ENCODE assay signal across 12 mouse cellular contexts in genomic region chr14:27069434-27070097, GRCm38 (mm10). TPM values are rescaled to one million over a fixed set of nuclear protein-coding genes. Genes with fewer than 3 reads are reported as not detected.
DNase-seq lines count a peak whose midpoint lies in the region; ATAC-seq lines count a peak whose summit lies in the region.
"Had no signal": no experiment of that assay in that cellular context is flagged by ENCODE, and none has a peak within 500 bp of the region (broad histone marks: within the 10 kb centered on the region; RNA-seq: fewer than 3 reads in every experiment).

No protein-coding gene starts in this region.

- H3K27ac ChIP-seq in heart, embryonic 11.5 days (ENCODE audit: low read depth, low read length): peak overlapping the region; percentile 42
- peak overlapping the region; percentile 20; the same call in 1 of the 2 replicates for H3K27ac ChIP-seq in midbrain, embryonic 12.5 days (replicated peaks)
- no peak overlapping the region for H3K27ac ChIP-seq in midbrain, embryonic 11.5 days (ENCODE audit: low read depth, low read length)
- H3K27ac ChIP-seq in embryonic facial prominence, embryonic 15.5 days (replicated peaks): peak overlapping the region; percentile 79
- H3K27ac ChIP-seq in stomach, embryonic 15.5 days: peak overlapping the region; percentile 41; the same call in 1 of the 2 replicates
- H3K27ac ChIP-seq: hindbrain, embryonic 15.5 days; left cerebral cortex, adult 2 months had no signal

- 30% methylated on average over 8 of the region's 8 CpGs for WGBS in heart, embryonic 11.5 days (ENCODE audit: insufficient replicate concordance)
- 53% methylated on average over 8 of the region's 8 CpGs for WGBS in midbrain, embryonic 12.5 days
- whole genome bisulfite sequencing in midbrain, embryonic 11.5 days: 63% methylated on average over 8 of the region's 8 CpGs
- WGBS in embryonic facial prominence, embryonic 15.5 days: 26% methylated on average over 8 of the region's 8 CpGs
- WGBS in stomach, embryonic 15.5 days: 44% methylated on average over 8 of the region's 8 CpGs

- H3K4me1 ChIP-seq in heart, embryonic 11.5 days (ENCODE audit: control insufficient read depth, insufficient read depth, low read length): peaks cover 60% of the 10 kb centered on the region
- peaks cover 56% of the 10 kb centered on the region for H3K4me1 ChIP-seq in midbrain, embryonic 12.5 days
- H3K4me1 ChIP-seq in midbrain, embryonic 11.5 days (ENCODE audit: control insufficient read depth, insufficient read depth, low read length): peaks cover 33% of the 10 kb centered on the region
- peaks cover 85% of the 10 kb centered on the region for H3K4me1 ChIP-seq in embryonic facial prominence, embryonic 15.5 days
- H3K4me1 ChIP-seq in stomach, embryonic 15.5 days: peaks cover 57% of the 10 kb centered on the region

- no peaks in the 10 kb centered on the region for H3K9me3 ChIP-seq in heart, embryonic 11.5 days (replicated peaks; ENCODE audit: control insufficient read depth, low read length)
- H3K9me3 ChIP-seq in midbrain, embryonic 12.5 days: no peaks in the 10 kb centered on the region
- H3K9me3 ChIP-seq in midbrain, embryonic 11.5 days (ENCODE audit: control insufficient read depth, low read length): no peaks in the 10 kb centered on the region
- no peaks in the 10 kb centered on the region for H3K9me3 ChIP-seq in embryonic facial prominence, embryonic 15.5 days (replicated peaks)
- no peaks in the 10 kb centered on the region for H3K9me3 ChIP-seq in stomach, embryonic 15.5 days
- H3K9me3 ChIP-seq: hindbrain, embryonic 15.5 days had no signal

- intact Hi-C loops in heart, postnatal 10 days (cut with DNase I): no loop called here

- H3K9ac ChIP-seq in heart, embryonic 11.5 days (ENCODE audit: low read depth, low read length): no peak overlapping the region
- H3K9ac ChIP-seq in midbrain, embryonic 12.5 days (replicated peaks): no peak overlapping the region
- no peak overlapping the region for H3K9ac ChIP-seq in midbrain, embryonic 11.5 days (ENCODE audit: low read length)
- H3K9ac ChIP-seq in embryonic facial prominence, embryonic 15.5 days: no peak overlapping the region
- no peak overlapping the region for H3K9ac ChIP-seq in stomach, embryonic 15.5 days
- H3K9ac ChIP-seq: hindbrain, embryonic 15.5 days had no signal

- no peak overlapping the region for H3K4me3 ChIP-seq in heart, embryonic 11.5 days (ENCODE audit: low read depth, low read length)
- no peak overlapping the region for H3K4me3 ChIP-seq in midbrain, embryonic 12.5 days
- H3K4me3 ChIP-seq in midbrain, embryonic 11.5 days (ENCODE audit: low read depth, low read length): no peak overlapping the region
- H3K4me3 ChIP-seq in embryonic facial prominence, embryonic 15.5 days (replicated peaks): no peak overlapping the region
- no peak overlapping the region for H3K4me3 ChIP-seq in stomach, embryonic 15.5 days (replicated peaks)
- H3K4me3 ChIP-seq: hindbrain, embryonic 15.5 days; left cerebral cortex, adult 2 months had no signal

- no peak for DNase-seq in heart, postnatal 10 days
- DNase-seq in midbrain, embryonic 11.5 days (ENCODE audit: low spot score, missing footprints): no peak
- DNase-seq in left cerebral cortex, adult 8-10 months (ENCODE audit: low spot score in 2 of 2): no peak
- no peak for DNase-seq in thymus, postnatal 0 days (ENCODE audit: low spot score)
- DNase-seq: cerebellum, adult 18-20 months had no signal

- no peaks in the 10 kb centered on the region for H3K36me3 ChIP-seq in heart, embryonic 11.5 days (ENCODE audit: control insufficient read depth, insufficient read depth, low read length)
- no peaks in the 10 kb centered on the region for H3K36me3 ChIP-seq in midbrain, embryonic 12.5 days
- no peaks in the 10 kb centered on the region for H3K36me3 ChIP-seq in midbrain, embryonic 11.5 days (ENCODE audit: control insufficient read depth, insufficient read depth, low read length)
- H3K36me3 ChIP-seq in embryonic facial prominence, embryonic 15.5 days: no peaks in the 10 kb centered on the region
- no peaks in the 10 kb centered on the region for H3K36me3 ChIP-seq in stomach, embryonic 15.5 days
- H3K36me3 ChIP-seq: hindbrain, embryonic 15.5 days had no signal

- H3K27me3 ChIP-seq in heart, embryonic 11.5 days (ENCODE audit: control insufficient read depth, insufficient read depth, low read length): no peaks in the 10 kb centered on the region
- peaks cover 40% of the 10 kb centered on the region for H3K27me3 ChIP-seq in midbrain, embryonic 12.5 days
- H3K27me3 ChIP-seq in midbrain, embryonic 11.5 days (ENCODE audit: control insufficient read depth, insufficient read depth, low read length): peaks cover 2% of the 10 kb centered on the region; the same call in 1 of the 2 replicates
- H3K27me3 ChIP-seq in embryonic facial prominence, embryonic 15.5 days: no peaks in the 10 kb centered on the region
- H3K27me3 ChIP-seq in stomach, embryonic 15.5 days (replicated peaks): no peaks in the 10 kb centered on the region
- H3K27me3 ChIP-seq: hindbrain, embryonic 15.5 days had no signal

- ATAC-seq in heart, embryonic 11.5 days (replicated peaks; ENCODE audit: insufficient number of reproducible peaks, low FRiP score, low TSS enrichment): no peak
- ATAC-seq in midbrain, embryonic 12.5 days (ENCODE audit: low FRiP score, low read depth): no peak
- ATAC-seq in midbrain, embryonic 11.5 days (ENCODE audit: low FRiP score): no peak
- ATAC-seq in embryonic facial prominence, embryonic 15.5 days (ENCODE audit: insufficient number of reproducible peaks, low FRiP score, low TSS enrichment, low read depth): no peak
- no peak for ATAC-seq in stomach, embryonic 15.5 days (ENCODE audit: insufficient read depth, low FRiP score, low read depth)
- ATAC-seq: CD4-positive, CD25-positive, alpha-beta regulatory T cell, adult 4 months had no signal

- H3K4me2 ChIP-seq in heart, embryonic 11.5 days: no peak overlapping the region; the same call in 1 of the 2 replicates
- H3K4me2 ChIP-seq in midbrain, embryonic 12.5 days (replicated peaks): no peak overlapping the region
- H3K4me2 ChIP-seq in midbrain, embryonic 11.5 days: no peak overlapping the region
- no peak overlapping the region for H3K4me2 ChIP-seq in embryonic facial prominence, embryonic 15.5 days (replicated peaks)
- H3K4me2 ChIP-seq in stomach, embryonic 15.5 days: no peak overlapping the region
- H3K4me2 ChIP-seq: hindbrain, embryonic 15.5 days had no signal

RNA-seq across cellular contexts. Expression of gene Il17rd, which starts 30.8 kb away (rescaled TPM):
- 1.5 and 2.1 TPM in 2 replicates for polyA plus RNA-seq in heart, embryonic 11.5 days (2014; fragmentation: Nextera tagmentation; extraction: Ambion mirVana)
- total RNA-seq in heart, postnatal 10 days (2021): 1 to 10 TPM; 7.7 to 7.9 TPM
- 4.6 and 4.8 TPM in 2 replicates for polyA plus RNA-seq in midbrain, embryonic 12.5 days (2016; fragmentation: Nextera tagmentation; extraction: Ambion mirVana)
- polyA plus RNA-seq in midbrain, embryonic 11.5 days (2014; fragmentation: Nextera tagmentation; extraction: Ambion mirVana): 3.3 and 4.7 TPM in 2 replicates
- 3.9 and 4.4 TPM in 2 replicates for polyA plus RNA-seq in embryonic facial prominence, embryonic 15.5 days (2015; fragmentation: Nextera tagmentation; extraction: Ambion mirVana)
- polyA plus RNA-seq in stomach, embryonic 15.5 days (2015; fragmentation: Nextera tagmentation; extraction: Ambion mirVana): 3.0 and 3.2 TPM in 2 replicates
- total RNA-seq in left cerebral cortex, adult 8-10 months (2022): 1 to 10 TPM; 2.3 to 3.0 (median 2.5) TPM
- 0.19 and 0.20 TPM in 2 replicates for polyA plus RNA-seq in thymus, postnatal 0 days (2015; fragmentation: Nextera tagmentation; extraction: Ambion mirVana)

RNA-seq across cellular contexts. Expression of gene Arhgef3, which starts 45.1 kb away (rescaled TPM):
- 10.1 and 12.5 TPM in 2 replicates for polyA plus RNA-seq in heart, embryonic 11.5 days (2014; fragmentation: Nextera tagmentation; extraction: Ambion mirVana)
- 10 to 100 TPM; 32.4 to 33.5 TPM for total RNA-seq in heart, postnatal 10 days (2021)
- polyA plus RNA-seq in midbrain, embryonic 12.5 days (2016; fragmentation: Nextera tagmentation; extraction: Ambion mirVana): 2.1 and 2.2 TPM in 2 replicates
- polyA plus RNA-seq in midbrain, embryonic 11.5 days (2014; fragmentation: Nextera tagmentation; extraction: Ambion mirVana): 2.2 and 2.6 TPM in 2 replicates
- 16.2 and 17.1 TPM in 2 replicates for polyA plus RNA-seq in embryonic facial prominence, embryonic 15.5 days (2015; fragmentation: Nextera tagmentation; extraction: Ambion mirVana)
- polyA plus RNA-seq in stomach, embryonic 15.5 days (2015; fragmentation: Nextera tagmentation; extraction: Ambion mirVana): 15.2 and 16.1 TPM in 2 replicates
- 10 to 100 TPM; 61.6 to 75.8 (median 72.8) TPM for total RNA-seq in left cerebral cortex, adult 8-10 months (2022)
- 24.1 and 24.2 TPM in 2 replicates for polyA plus RNA-seq in thymus, postnatal 0 days (2015; fragmentation: Nextera tagmentation; extraction: Ambion mirVana)
